Mouse (Mus musculus): ENCODE results near the gene Mpi. TPM values are rescaled to one million over a fixed set of nuclear protein-coding genes. Genes with fewer than 3 reads are reported as not detected.

Gene Mpi
- polyA plus RNA-seq, 1 experiment from 2014 or later = 59.4 TPM

DNA sequence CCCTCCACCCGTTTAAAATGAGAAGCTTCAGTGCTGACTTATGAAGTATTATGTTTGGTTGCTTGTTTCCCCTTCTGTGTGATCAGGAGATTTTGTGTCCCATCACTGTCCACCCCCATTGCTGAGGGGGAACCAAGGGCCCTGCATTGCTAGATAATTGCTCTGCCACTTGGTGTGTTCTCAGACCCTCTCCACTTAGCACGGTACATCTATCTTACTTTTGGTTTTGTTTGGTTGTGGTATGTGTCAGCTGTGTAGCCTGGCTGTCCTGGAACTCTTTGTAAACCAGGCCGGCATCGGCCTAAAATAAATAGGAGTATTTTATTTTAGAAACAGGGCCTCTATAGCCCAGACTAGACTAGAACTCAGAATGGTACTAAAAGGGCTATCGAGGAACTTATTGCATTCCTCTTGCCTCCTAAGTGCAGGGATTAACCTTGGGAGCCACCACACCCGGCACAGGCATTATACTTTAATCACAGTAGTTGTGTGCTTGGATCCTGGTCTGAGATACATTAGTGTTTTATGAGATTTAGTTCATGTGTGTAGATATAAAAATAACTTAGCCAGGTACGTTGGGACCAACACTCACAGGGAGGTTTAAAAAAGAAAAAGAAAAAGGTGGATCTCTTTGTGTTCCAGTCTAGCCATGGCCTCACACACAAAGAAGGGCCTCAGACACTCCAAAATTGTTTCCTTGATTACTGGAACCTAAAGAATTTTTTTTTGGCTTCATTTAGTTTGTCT is 30.3 kb downstream of the Mpi start:
- Histone ChIP-seq H3K27ac (ENCODE audit: low read length) (peak overlapping the region; percentile 95), H3K4me2 (ENCODE audit: low read depth, low read length) (peak overlapping the region; percentile 75), H3K9ac (ENCODE audit: low read depth, low read length) (peak overlapping the region; percentile 98), H3K4me3 (ENCODE audit: low read length) (peak overlapping the region; percentile 99), H3K4me1 (ENCODE audit: control insufficient read depth, insufficient read depth, low read length) (peaks cover 32% of the 10 kb centered on the region), H3K9me3 (ENCODE audit: control insufficient read depth, low read length) (no peaks in the 10 kb centered on the region), H3K27me3 (replicated peaks; ENCODE audit: control insufficient read depth, insufficient read depth, low read length) (no peaks in the 10 kb centered on the region), H3K36me3 (ENCODE audit: control insufficient read depth, insufficient read depth, low read length) (no peaks in the 10 kb centered on the region)
- WGBS = 17% methylated on average over 7 of the region's 7 CpGs
- ATAC-seq = no peak

DNA sequence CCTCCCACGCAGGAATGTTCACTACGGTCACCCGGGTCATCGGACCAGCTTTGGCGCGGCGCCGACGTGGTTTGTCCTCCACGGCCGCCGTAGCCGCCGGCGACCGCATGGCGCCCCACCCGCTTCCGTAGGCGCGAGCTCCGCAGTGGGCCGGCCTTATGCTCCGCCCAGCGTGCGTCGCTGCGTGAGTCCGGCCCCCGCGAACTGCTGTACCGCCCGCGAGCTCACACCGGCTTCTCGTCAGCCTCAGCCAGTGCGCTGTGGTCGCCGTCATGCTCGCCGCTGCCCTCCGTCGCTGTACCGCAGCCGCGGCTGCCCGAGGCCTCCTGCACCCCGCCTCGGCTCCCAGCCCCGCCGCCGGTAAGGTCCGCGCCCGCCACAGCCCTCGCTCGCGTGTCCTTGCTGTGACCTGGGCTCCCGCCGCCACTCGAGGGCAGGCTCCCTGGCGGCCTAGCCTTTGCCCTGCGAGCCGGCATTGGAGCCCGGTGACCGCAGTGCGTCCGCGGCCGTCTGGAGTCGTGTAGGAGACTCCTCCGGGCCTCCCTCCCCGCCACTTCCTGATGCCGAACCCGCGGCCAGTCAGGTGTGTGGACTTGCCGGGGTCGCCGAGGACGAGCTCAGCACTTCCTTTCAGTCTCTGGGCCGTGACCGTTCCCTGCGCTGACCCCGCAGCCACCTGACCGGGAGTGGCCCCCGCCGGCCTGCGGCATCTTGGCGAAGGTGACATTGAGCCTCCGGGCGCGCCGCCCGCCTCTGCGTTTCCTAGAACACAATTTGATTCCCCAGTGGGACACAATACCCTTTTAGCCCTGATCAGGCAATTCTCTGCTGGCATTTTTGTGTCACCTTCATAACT is 31.3 kb downstream of the Mpi start, which contains the start of gene Cox5a:
Cox5a (plus strand) TSS at position 219 of the 856 bp plus-strand sequence.
- WGBS = under 1% methylated on average over 95 of the region's 95 CpGs
- peak; percentile 99 for ATAC-seq

DNA sequence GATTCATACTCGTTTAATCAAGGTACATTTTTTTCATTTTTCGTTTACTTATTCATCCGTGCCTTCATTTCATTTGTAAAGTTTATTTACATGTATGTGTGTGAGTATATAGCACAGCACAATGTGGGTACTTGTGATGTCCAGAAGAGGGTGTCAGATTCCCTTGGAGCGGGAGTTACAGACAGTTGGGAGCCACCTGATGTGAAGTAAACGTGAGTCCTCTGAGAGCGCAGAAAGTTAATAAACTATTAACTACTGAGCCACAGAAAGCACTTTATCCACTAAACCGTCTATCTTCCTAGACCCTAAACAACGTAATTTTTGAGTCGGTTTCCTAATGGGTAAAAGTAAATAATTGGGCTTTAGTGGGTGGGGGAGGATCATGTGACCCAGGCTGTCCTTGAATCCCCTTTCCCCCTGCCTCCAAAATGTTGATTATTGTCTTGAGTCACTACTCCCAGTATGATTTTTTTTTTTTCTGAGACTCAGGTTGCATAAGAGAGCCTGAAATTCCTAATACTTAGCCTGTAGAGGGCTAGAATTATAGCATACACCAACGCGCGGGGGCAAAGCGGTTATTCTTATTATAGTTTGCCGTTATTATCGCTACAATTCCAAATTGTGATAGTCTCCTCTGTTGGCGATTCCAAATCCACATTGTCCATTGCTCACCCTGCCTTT is 32.0 kb downstream of the Mpi start:
- Histone ChIP-seq H3K27ac (ENCODE audit: low read length) (peak overlapping the region; percentile 33), H3K9ac (ENCODE audit: low read depth, low read length) (peak overlapping the region; percentile 98), H3K36me3 (ENCODE audit: control insufficient read depth, insufficient read depth, low read length) (no peaks in the 10 kb centered on the region), H3K9me3 (ENCODE audit: control insufficient read depth, low read length) (no peaks in the 10 kb centered on the region), H3K4me1 (ENCODE audit: control insufficient read depth, insufficient read depth, low read length) (peaks cover 20% of the 10 kb centered on the region), H3K4me3 (ENCODE audit: low read length) (peak overlapping the region; percentile 99), H3K27me3 (replicated peaks; ENCODE audit: control insufficient read depth, insufficient read depth, low read length) (no peaks in the 10 kb centered on the region), H3K4me2 (ENCODE audit: low read depth, low read length) (peak overlapping the region; percentile 69)
- 22% methylated on average over 16 of the region's 16 CpGs for WGBS
- peak; percentile 49; the same call in 1 of the 2 replicates for ATAC-seq

More for the DNA sequence above, 31.3 kb downstream of the Mpi start, which contains the start of gene Cox5a:
- Histone ChIP-seq H3K9me3 (ENCODE audit: control insufficient read depth, low read length) (no peaks in the 10 kb centered on the region), H3K36me3 (ENCODE audit: control insufficient read depth, insufficient read depth, low read length) (no peaks in the 10 kb centered on the region), H3K27ac (ENCODE audit: low read length) (peak within 1 kb of the TSS; percentile 95), H3K9ac (ENCODE audit: low read depth, low read length) (peak within 1 kb of the TSS; percentile 98), H3K4me2 (ENCODE audit: low read depth, low read length) (peak within 1 kb of the TSS; percentile 75), H3K27me3 (replicated peaks; ENCODE audit: control insufficient read depth, insufficient read depth, low read length) (no peaks in the 10 kb centered on the region), H3K4me3 (ENCODE audit: low read length) (peak within 1 kb of the TSS; percentile 99), H3K4me1 (ENCODE audit: control insufficient read depth, insufficient read depth, low read length) (peaks cover 26% of the 10 kb centered on the region)

DNA sequence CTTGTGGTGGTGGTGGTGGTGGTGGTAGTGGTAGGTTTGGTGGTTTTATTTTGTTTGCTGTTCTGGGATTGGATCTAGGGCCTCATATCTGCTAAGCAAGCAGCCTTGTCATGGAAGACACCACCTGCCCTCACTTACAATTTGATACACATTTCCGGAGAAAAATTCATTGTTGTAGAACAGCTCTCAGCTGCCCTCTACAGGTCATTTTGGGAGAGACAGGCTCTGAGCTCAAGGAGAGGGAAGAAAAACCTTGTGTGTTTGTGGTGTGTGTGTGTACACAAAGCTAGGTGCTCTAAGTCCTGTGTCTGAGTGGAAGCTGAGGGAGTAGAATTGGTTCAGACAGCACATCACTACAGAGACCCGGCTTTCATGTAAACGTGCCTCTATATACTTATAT is 35.5 kb downstream of the Mpi start:
- H3K4me3 ChIP-seq (ENCODE audit: low read length) = no peak overlapping the region
- ATAC-seq = no peak
- 17% methylated on average over 3 of the region's 3 CpGs for WGBS
- no peak overlapping the region for H3K27ac ChIP-seq (ENCODE audit: low read length)
- no peaks in the 10 kb centered on the region for H3K9me3 ChIP-seq (ENCODE audit: control insufficient read depth, low read length)
- peaks cover 2% of the 10 kb centered on the region for H3K4me1 ChIP-seq (ENCODE audit: control insufficient read depth, insufficient read depth, low read length)
- H3K27me3 ChIP-seq (replicated peaks; ENCODE audit: control insufficient read depth, insufficient read depth, low read length) = no peaks in the 10 kb centered on the region
- H3K4me2 ChIP-seq (ENCODE audit: low read depth, low read length) = no peak overlapping the region
- no peak overlapping the region for H3K9ac ChIP-seq (ENCODE audit: low read depth, low read length)
- H3K36me3 ChIP-seq (ENCODE audit: control insufficient read depth, insufficient read depth, low read length) = no peaks in the 10 kb centered on the region

DNA sequence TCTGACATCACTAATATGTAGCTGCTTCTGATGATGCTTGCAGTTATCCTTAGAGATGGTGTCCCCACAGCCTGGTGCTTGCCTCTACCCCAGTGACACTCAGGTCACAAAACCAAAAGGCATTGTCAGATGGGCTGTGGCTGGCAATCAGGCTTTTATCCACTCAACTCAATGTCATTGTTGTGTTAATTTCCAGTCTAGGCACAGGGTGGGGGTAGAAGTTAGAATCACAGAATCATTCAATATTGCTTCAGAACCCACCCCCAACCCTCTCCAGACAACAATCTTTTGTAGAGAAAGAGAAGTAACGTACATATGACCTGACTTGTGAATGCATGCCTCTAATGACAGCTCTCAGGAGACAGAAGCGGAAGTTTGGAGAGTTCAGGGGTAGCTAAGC is 42.0 kb downstream of the Mpi start:
- H3K4me2 ChIP-seq (ENCODE audit: low read depth, low read length) = no peak overlapping the region
- no peak for ATAC-seq
- no peak overlapping the region for H3K27ac ChIP-seq (ENCODE audit: low read length)
- no peak overlapping the region for H3K4me3 ChIP-seq (ENCODE audit: low read length)
- H3K36me3 ChIP-seq (ENCODE audit: control insufficient read depth, insufficient read depth, low read length) = no peaks in the 10 kb centered on the region
- no peaks in the 10 kb centered on the region for H3K9me3 ChIP-seq (ENCODE audit: control insufficient read depth, low read length)
- whole genome bisulfite sequencing = 72% methylated on average over 2 of the region's 2 CpGs
- H3K4me1 ChIP-seq (ENCODE audit: control insufficient read depth, insufficient read depth, low read length) = peaks cover 8% of the 10 kb centered on the region; the same call in 1 of the 2 replicates
- H3K9ac ChIP-seq (ENCODE audit: low read depth, low read length) = no peak overlapping the region
- peaks cover 8% of the 10 kb centered on the region for H3K27me3 ChIP-seq (replicated peaks; ENCODE audit: control insufficient read depth, insufficient read depth, low read length)

DNA sequence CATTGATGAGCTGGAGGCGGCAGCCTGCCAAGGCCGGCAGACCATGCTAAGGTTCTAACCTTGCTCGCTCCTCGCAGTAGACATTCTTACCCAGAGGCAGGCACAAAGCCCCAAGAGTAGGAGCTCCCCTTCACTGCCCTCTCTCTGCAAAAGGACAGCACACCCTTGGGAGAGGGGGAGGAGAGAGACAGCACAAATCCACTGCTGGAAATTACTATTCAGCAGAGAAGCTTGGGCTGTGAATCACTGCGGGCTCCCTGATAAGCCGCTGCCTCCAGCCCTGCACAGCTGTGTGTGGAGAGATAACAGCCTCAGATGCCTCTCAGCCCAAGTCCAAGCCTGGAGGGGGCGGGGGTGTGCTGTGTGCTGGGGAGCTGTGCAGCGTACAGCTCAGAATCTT is 46.9 kb downstream of the Mpi start:
- 0 out of 2 replicates have a peak overlapping the region, but pooled peaks have one; percentile 23 for H3K4me2 ChIP-seq (ENCODE audit: low read depth, low read length)
- H3K36me3 ChIP-seq (ENCODE audit: control insufficient read depth, insufficient read depth, low read length) = no peaks in the 10 kb centered on the region
- H3K27me3 ChIP-seq (replicated peaks; ENCODE audit: control insufficient read depth, insufficient read depth, low read length) = peaks cover 52% of the 10 kb centered on the region
- no peak overlapping the region for H3K9ac ChIP-seq (ENCODE audit: low read depth, low read length)
- H3K27ac ChIP-seq (ENCODE audit: low read length) = no peak overlapping the region
- peaks cover 29% of the 10 kb centered on the region for H3K4me1 ChIP-seq (ENCODE audit: control insufficient read depth, insufficient read depth, low read length)
- H3K9me3 ChIP-seq (ENCODE audit: control insufficient read depth, low read length) = no peaks in the 10 kb centered on the region
- H3K4me3 ChIP-seq (ENCODE audit: low read length) = no peak overlapping the region
- 6% methylated on average over 8 of the region's 8 CpGs for WGBS
- peak; percentile 87 for ATAC-seq

DNA sequence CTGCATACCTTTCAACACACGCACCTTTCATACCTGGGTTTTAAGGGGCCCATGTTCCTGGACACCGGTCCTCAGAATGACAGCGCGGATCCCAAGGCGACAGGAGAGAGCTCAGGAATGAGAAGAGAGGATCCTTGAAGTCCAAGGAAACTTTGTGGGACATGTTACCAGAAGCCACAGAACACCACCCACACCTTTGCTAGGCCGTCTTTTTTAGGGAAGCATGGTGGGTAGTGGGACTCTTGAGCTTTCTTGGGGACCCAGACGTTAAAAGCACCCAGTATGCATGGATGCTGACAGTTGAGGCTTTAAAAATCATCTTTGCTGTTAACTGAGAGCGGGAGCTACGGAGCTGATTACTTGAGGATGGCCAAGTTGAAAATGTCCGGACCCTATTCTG is 47.7 kb downstream of the Mpi start:
- H3K9ac ChIP-seq (ENCODE audit: low read depth, low read length) = no peak overlapping the region

DNA sequence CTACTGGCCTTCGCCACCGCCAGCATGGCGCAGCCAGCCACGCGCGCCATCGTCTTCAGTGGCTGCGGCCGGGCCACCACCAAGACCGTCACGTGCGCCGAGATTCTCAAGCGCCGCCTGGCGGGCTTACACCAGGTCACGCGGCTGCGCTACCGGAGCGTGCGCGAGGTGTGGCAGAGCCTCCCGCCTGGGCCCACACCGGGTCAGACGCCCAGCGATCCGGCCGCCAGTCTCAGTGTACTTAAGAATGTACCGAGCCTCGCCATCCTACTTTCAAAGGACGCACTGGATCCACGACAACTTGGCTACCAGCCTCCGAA is 48.2 kb downstream of the Mpi start:
- no peaks in the 10 kb centered on the region for H3K9me3 ChIP-seq (ENCODE audit: control insufficient read depth, low read length)
- ATAC-seq = peak; percentile 79
- H3K4me1 ChIP-seq (ENCODE audit: control insufficient read depth, insufficient read depth, low read length) = peaks cover 29% of the 10 kb centered on the region
- peaks cover 56% of the 10 kb centered on the region for H3K27me3 ChIP-seq (replicated peaks; ENCODE audit: control insufficient read depth, insufficient read depth, low read length)
- peak overlapping the region; percentile 55 for H3K9ac ChIP-seq (ENCODE audit: low read depth, low read length)
- 2% methylated on average over 34 of the region's 34 CpGs for WGBS
- H3K4me3 ChIP-seq (ENCODE audit: low read length) = peak overlapping the region; percentile 54
- H3K4me2 ChIP-seq (ENCODE audit: low read depth, low read length) = peak overlapping the region; percentile 89
- H3K36me3 ChIP-seq (ENCODE audit: control insufficient read depth, insufficient read depth, low read length) = no peaks in the 10 kb centered on the region
- no peak overlapping the region for H3K27ac ChIP-seq (ENCODE audit: low read length)

More for the DNA sequence above, 47.7 kb downstream of the Mpi start:
- Histone ChIP-seq H3K9me3 (ENCODE audit: control insufficient read depth, low read length) (no peaks in the 10 kb centered on the region), H3K4me2 (ENCODE audit: low read depth, low read length) (peak overlapping the region; percentile 89; the same call in 1 of the 2 replicates), H3K4me1 (ENCODE audit: control insufficient read depth, insufficient read depth, low read length) (peaks cover 29% of the 10 kb centered on the region), H3K4me3 (ENCODE audit: low read length) (no peak overlapping the region), H3K36me3 (ENCODE audit: control insufficient read depth, insufficient read depth, low read length) (no peaks in the 10 kb centered on the region), H3K27ac (ENCODE audit: low read length) (no peak overlapping the region), H3K27me3 (replicated peaks; ENCODE audit: control insufficient read depth, insufficient read depth, low read length) (peaks cover 56% of the 10 kb centered on the region)
- no peak for ATAC-seq
- 52% methylated on average over 10 of the region's 10 CpGs for WGBS

Data from intestine, embryonic 16.5 days (tissue).